Mouse (Mus musculus) naive thymus-derived CD4-positive, alpha-beta T cell, adult 2 months (primary cell): ENCODE results near the gene Limch1.

Experiments used
- DNase-seq: peaks from one replicate; pipeline ENCODE4 v3.0.0-alpha.2; 2011; ENCODE audit warnings: low read depth

Limch1 gene

GRCm38 (mm10) chr5:66983104-66983503, 237.5 kb downstream of the Limch1 start:
- no peak for DNase-seq

GRCm38 (mm10) chr5:66988926-66989325, 243.3 kb downstream of the Limch1 start:
- DNase-seq = no peak

GRCm38 (mm10) chr5:66989531-66989930, 243.9 kb downstream of the Limch1 start:
- DNase-seq = no peak

- no peak for DNase-seq
These were observed 246.8 kb downstream of the Limch1 start for GRCm38 (mm10) chr5:66992401-66992800.

GRCm38 (mm10) chr5:66993076-66993475, 247.4 kb downstream of the Limch1 start:
- no peak for DNase-seq

- no peak for DNase-seq
These were observed 250.5 kb downstream of the Limch1 start for GRCm38 (mm10) chr5:66996124-66996523.

GRCm38 (mm10) chr5:66996886-66997599, 251.4 kb downstream of the Limch1 start:
- DNase-seq = no peak

- DNase-seq = no peak
These were observed 251.9 kb downstream of the Limch1 start for GRCm38 (mm10) chr5:66997600-66997930.

- DNase-seq = no peak
These were observed 252.7 kb downstream of the Limch1 start for GRCm38 (mm10) chr5:66998341-66998740.

- DNase-seq = no peak
These were observed 256.7 kb downstream of the Limch1 start for GRCm38 (mm10) chr5:67002346-67002745.

GRCm38 (mm10) chr5:67004619-67005018, 259.0 kb downstream of the Limch1 start:
- DNase-seq = no peak

GRCm38 (mm10) chr5:67011043-67011870, 265.6 kb downstream of the Limch1 start:
- no peak for DNase-seq

- DNase-seq = no peak
These were observed 266.4 kb downstream of the Limch1 start for GRCm38 (mm10) chr5:67011985-67012384.

GRCm38 (mm10) chr5:67013926-67014325, 268.3 kb downstream of the Limch1 start:
- DNase-seq = no peak

GRCm38 (mm10) chr5:67016450-67016849, 270.8 kb downstream of the Limch1 start:
- peak; percentile 37 for DNase-seq

GRCm38 (mm10) chr5:67024459-67025050, 278.9 kb downstream of the Limch1 start:
- DNase-seq = no peak

GRCm38 (mm10) chr5:67025095-67025494, 279.5 kb downstream of the Limch1 start:
- no peak for DNase-seq

GRCm38 (mm10) chr5:67025581-67025980, 280.0 kb downstream of the Limch1 start:
- DNase-seq = no peak

- no peak for DNase-seq
These were observed 283.2 kb downstream of the Limch1 start for GRCm38 (mm10) chr5:67028786-67029185.

GRCm38 (mm10) chr5:67029946-67030345, 284.3 kb downstream of the Limch1 start:
- no peak for DNase-seq

- no peak for DNase-seq
These were observed 287.0 kb downstream of the Limch1 start for GRCm38 (mm10) chr5:67032601-67033000.

- no peak for DNase-seq
These were observed 298.3 kb downstream of the Limch1 start for GRCm38 (mm10) chr5:67043932-67044331.

GRCm38 (mm10) chr5:67048003-67048402, 302.4 kb downstream of the Limch1 start:
- DNase-seq = peak; percentile 35
